Mouse (Mus musculus) spleen, adult 2 months (tissue): ENCODE measurements at regions not wholly inside any gene's neighbourhood (a gene's known extent, or its start where the extent isn't known, plus 50 kb on each side); places are given as distances from the start of the nearest gene placed in this dataset.

Experiments
- CTCF ChIP-seq: fragments of 200-500 bp; IDR thresholded peaks from 2 replicates; pipeline ENCODE4 v1.5.1; 2011; ENCODE audit warnings: mild to moderate bottlenecking, inconsistent platforms; ENCODE audit not compliant: insufficient read depth, insufficient read length, insufficient replicate concordance; ENCODE audit errors: extremely low read depth
- POLR2A ChIP-seq: fragments of 200-500 bp; IDR thresholded peaks from 2 replicates; pipeline ENCODE4 v1.6.1; 2011; ENCODE audit warnings: low read depth, low read length, inconsistent platforms

- no peak for TF ChIP-seq CTCF
- TF ChIP-seq POLR2A, result no peak
Measured at GRCm38 (mm10) chr7:73165521-73165920, 209.8 kb upstream of the Rgma start.
